Mouse (Mus musculus) small intestine, adult 2 months (tissue): ENCODE measurements around the gene Tfcp2l1. TPM values are rescaled to one million over a fixed set of nuclear protein-coding genes. Genes with fewer than 3 reads are reported as not detected.

Source experiments
- H3K27ac ChIP-seq: fragments of 200-500 bp; 2 replicates; pipeline ENCODE4 v1.5.1; 2012; ENCODE audit warnings: low read depth, low read length, control low read depth, inconsistent platforms; ENCODE audit not compliant: insufficient read depth
- H3K27me3 ChIP-seq: fragments of 200-500 bp; 2 replicates; pipeline ENCODE4 v1.6.1; 2012; ENCODE audit warnings: mild to moderate bottlenecking, moderate library complexity, low read length, inconsistent platforms; ENCODE audit not compliant: control insufficient read depth, insufficient read depth
- H3K36me3 ChIP-seq: fragments of 200-500 bp; 2 replicates; pipeline ENCODE4 v1.6.1; 2012; ENCODE audit warnings: mild to moderate bottlenecking, low read length, control low read depth, inconsistent platforms; ENCODE audit not compliant: control insufficient read depth, insufficient read depth
- H3K4me1 ChIP-seq: fragments of 200-500 bp; 2 replicates; pipeline ENCODE4 v1.6.1; 2012; ENCODE audit warnings: low read length, inconsistent platforms, mixed read lengths; ENCODE audit not compliant: control insufficient read depth, insufficient read depth, insufficient read length
- H3K4me3 ChIP-seq: fragments of 200-500 bp; 2 replicates; pipeline ENCODE4 v1.5.1; 2012; ENCODE audit warnings: low read depth, mild to moderate bottlenecking, control low read depth, inconsistent platforms, low read length, moderate library complexity
- CTCF ChIP-seq: fragments of 200-500 bp; IDR thresholded peaks from 2 replicates; pipeline ENCODE4 v1.5.1; 2012; ENCODE audit warnings: low read depth, mild to moderate bottlenecking, control low read depth, inconsistent platforms, low read length, moderate library complexity, mixed read lengths; ENCODE audit not compliant: insufficient replicate concordance, insufficient read length; ENCODE audit errors: extremely low read depth
- POLR2A ChIP-seq: fragments of 200-500 bp; IDR thresholded peaks from 2 replicates; pipeline ENCODE4 v1.6.1; 2012; ENCODE audit warnings: low read depth, mild to moderate bottlenecking, control low read depth, inconsistent platforms, low read length, moderate library complexity
- WGBS: fragments of 180-500 bp; shearing (Covaris S2); methylation state at CpG from one replicate; pipeline ENCODE4 v1.1.7; 2018; 5-methylcytosine and 5-hydroxymethylcytosine counted together
- polyA plus RNA-seq: library from polyadenylated mRNA; depleted of rRNA; stranded (reverse); fragments of >200 nt; gene quantifications from 2 replicates; pipeline ENCODE4 v1.2.3, GENCODE M21; 2012

The Tfcp2l1 gene
- polyA plus RNA-seq, 1 experiment = 23.3 TPM

DNA sequence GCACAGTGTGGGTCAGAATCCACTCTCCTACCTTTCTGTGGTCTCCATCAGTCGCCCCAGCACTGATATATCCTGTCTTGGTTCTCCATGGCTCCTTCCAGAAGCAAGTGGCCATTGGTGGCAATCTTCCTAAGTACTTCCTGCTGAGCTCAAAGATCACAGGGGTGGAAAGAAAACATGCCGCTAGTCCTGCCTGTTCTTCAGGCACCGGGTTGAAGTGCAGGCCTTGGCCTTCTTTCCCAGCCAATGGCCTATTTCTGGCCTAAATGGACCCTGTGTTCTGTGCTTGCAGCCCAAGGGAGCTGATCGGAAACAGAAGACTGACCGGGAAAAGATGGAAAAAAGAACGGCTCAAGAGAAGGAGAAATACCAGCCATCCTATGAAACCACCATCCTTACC, 31.0 kb downstream of the Tfcp2l1 start:
- TF ChIP-seq CTCF (no peak), POLR2A (no peak)
- H3K27ac ChIP-seq = no peak overlapping the region
- 67% methylated on average over 6 of the region's 6 CpGs for WGBS

GRCm38 (mm10) chr1:118660880-118661465, 33.2 kb downstream of the Tfcp2l1 start:
- H3K4me3 ChIP-seq = no peak overlapping the region
- H3K36me3 ChIP-seq = no peaks in the 10 kb centered on the region; the same call in 1 of the 2 replicates
- WGBS = 60% methylated on average over 3 of the region's 3 CpGs
- TF ChIP-seq CTCF = no peak
- no peak for TF ChIP-seq POLR2A
- no peak overlapping the region for H3K27ac ChIP-seq
- no peaks in the 10 kb centered on the region for H3K27me3 ChIP-seq
- H3K4me1 ChIP-seq = no peaks in the 10 kb centered on the region

More for the DNA sequence above, 31.0 kb downstream of the Tfcp2l1 start:
- Histone ChIP-seq H3K27me3 (no peaks in the 10 kb centered on the region), H3K4me3 (no peak overlapping the region), H3K4me1 (no peaks in the 10 kb centered on the region), H3K36me3 (peaks cover under 1% of the 10 kb centered on the region)

GRCm38 (mm10) chr1:118663062-118663461, 35.3 kb downstream of the Tfcp2l1 start:
- WGBS = 58% methylated on average over 1 of the region's 1 CpGs

DNA sequence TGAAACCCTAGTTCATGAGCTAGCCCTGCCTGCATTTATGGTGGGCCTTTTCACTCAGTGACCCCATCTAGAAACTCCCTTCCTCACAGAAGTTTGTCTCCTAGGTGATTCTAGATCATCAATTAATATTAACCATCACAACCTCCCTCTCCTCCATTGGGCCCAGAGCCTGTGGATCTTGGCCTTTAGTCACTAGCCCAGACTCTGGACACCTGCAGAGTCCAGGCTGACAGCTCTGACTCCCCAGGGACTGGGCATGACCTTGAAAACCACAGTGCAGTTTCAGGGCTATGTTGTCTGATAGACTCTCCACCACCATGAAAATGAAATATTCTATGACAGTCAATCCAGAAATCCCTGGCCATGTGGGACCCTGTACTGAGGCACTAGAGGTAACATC, 39.8 kb downstream of the Tfcp2l1 start:
- Histone ChIP-seq H3K27ac (no peak overlapping the region), H3K4me3 (no peak overlapping the region), H3K4me1 (no peaks in the 10 kb centered on the region), H3K27me3 (no peaks in the 10 kb centered on the region), H3K36me3 (peaks cover 4% of the 10 kb centered on the region; the same call in 1 of the 2 replicates)
- no peak for TF ChIP-seq POLR2A
- no peak for TF ChIP-seq CTCF

More at GRCm38 (mm10) chr1:118663062-118663461, 35.3 kb downstream of the Tfcp2l1 start:
- Histone ChIP-seq H3K4me1 (no peaks in the 10 kb centered on the region), H3K36me3 (peaks cover 2% of the 10 kb centered on the region), H3K27ac (no peak overlapping the region), H3K27me3 (no peaks in the 10 kb centered on the region), H3K4me3 (no peak overlapping the region)
- TF ChIP-seq CTCF (no peak), POLR2A (no peak)

DNA sequence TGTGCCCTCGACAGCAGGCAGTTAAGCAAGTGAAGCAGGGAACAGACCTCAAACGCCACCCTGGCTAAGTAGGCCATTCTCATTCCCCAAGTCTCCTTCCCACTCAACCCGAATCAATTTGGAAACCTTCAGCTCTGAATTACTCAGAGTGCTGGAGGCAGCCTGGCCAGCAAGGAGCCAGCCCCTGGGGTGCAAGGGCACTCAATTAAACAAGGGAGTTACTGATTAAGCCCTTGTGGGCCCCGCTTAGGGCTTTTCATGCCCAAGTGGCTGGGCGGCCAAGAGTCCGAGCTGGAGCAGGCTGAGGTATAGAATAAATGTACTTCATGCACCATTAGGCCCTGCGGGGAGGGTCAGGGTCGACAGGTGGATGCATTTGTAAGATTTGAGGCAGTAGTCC, 44.5 kb downstream of the Tfcp2l1 start:
- Histone ChIP-seq H3K36me3 (peaks cover 2% of the 10 kb centered on the region; the same call in 1 of the 2 replicates), H3K4me3 (no peak overlapping the region), H3K27ac (no peak overlapping the region), H3K4me1 (no peaks in the 10 kb centered on the region), H3K27me3 (no peaks in the 10 kb centered on the region)
- 68% methylated on average over 8 of the region's 8 CpGs for WGBS
- TF ChIP-seq CTCF = no peak
- no peak for TF ChIP-seq POLR2A

DNA sequence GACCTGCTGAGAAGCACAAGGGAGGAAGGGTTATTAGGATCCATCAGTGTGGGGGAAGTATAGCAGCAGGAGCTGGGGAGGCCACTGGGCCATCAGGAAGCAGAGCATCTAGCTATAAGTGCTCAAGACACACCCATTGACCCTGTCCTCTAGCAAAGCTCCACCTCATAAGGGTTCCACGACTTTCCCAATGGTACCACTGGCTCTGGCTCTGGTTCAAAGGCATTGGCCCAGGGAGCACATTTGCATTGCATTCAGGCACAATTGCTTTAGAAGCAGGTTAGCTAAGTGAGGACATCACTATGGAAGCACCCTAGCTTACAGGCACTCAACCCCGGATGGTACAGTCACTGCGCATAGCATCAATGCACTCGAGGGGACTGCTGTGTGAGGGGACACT, 46.4 kb downstream of the Tfcp2l1 start:
- Histone ChIP-seq H3K36me3 (no peaks in the 10 kb centered on the region; the same call in 1 of the 2 replicates), H3K27me3 (no peaks in the 10 kb centered on the region), H3K4me1 (no peaks in the 10 kb centered on the region), H3K4me3 (no peak overlapping the region), H3K27ac (no peak overlapping the region)
- WGBS = 76% methylated on average over 4 of the region's 4 CpGs
- TF ChIP-seq CTCF (no peak), POLR2A (no peak)

GRCm38 (mm10) chr1:118681980-118682379, 54.2 kb downstream of the Tfcp2l1 start:
- no peaks in the 10 kb centered on the region for H3K27me3 ChIP-seq
- no peaks in the 10 kb centered on the region for H3K4me1 ChIP-seq
- 60% methylated on average over 1 of the region's 1 CpGs for WGBS
- no peak overlapping the region for H3K4me3 ChIP-seq
- TF ChIP-seq POLR2A = no peak
- TF ChIP-seq CTCF = no peak
- no peak overlapping the region for H3K27ac ChIP-seq
- H3K36me3 ChIP-seq = no peaks in the 10 kb centered on the region
